Mouse (Mus musculus) MEL (cell line): ENCODE data around the gene Tmem251. TPM values are rescaled to one million over a fixed set of nuclear protein-coding genes. Genes with fewer than 3 reads are reported as not detected.

ENCODE experiments used
- DNase-seq: peaks from one replicate; pipeline ENCODE4 v3.0.0; 2011; ENCODE audit warnings: low read depth, low spot score
- H3K27ac ChIP-seq: 2 replicates; pipeline ENCODE4 v1.5.1; 2012; ENCODE audit warnings: low read depth, mild to moderate bottlenecking, control low read depth, low read length, moderate library complexity; ENCODE audit not compliant: control insufficient read depth
- H3K27me3 ChIP-seq, 2 experiments: fragments of 150-350 bp in 1 of 2; sonication (generic) in 1 of 2; 2 replicates each; pipeline ENCODE4 v1.6.1; 2012; ENCODE audit warnings: low read length in 2 of 2, mild to moderate bottlenecking in 2 of 2, improper control_type of control experiment in 1 of 2, moderate library complexity in 1 of 2; ENCODE audit not compliant: insufficient read depth in 2 of 2, control insufficient read depth in 1 of 2
- H3K36me3 ChIP-seq, 2 experiments: 2 replicates each; pipeline ENCODE4 v1.6.1; 2012 to 2014; ENCODE audit warnings: low read length in 2 of 2, improper control_type of control experiment in 1 of 2, inconsistent platforms in 1 of 2, mild to moderate bottlenecking in 1 of 2; ENCODE audit not compliant: insufficient read depth in 2 of 2, control insufficient read depth in 1 of 2
- H3K4me1 ChIP-seq, 2 experiments: fragments of 150-350 bp in 1 of 2; sonication (generic) in 1 of 2; 2 replicates each; pipeline ENCODE4 v1.6.1; 2012; ENCODE audit warnings: low read length in 2 of 2, improper control_type of control experiment in 1 of 2, mild to moderate bottlenecking in 1 of 2; ENCODE audit not compliant: insufficient read depth in 2 of 2, control insufficient read depth in 1 of 2
- H3K4me3 ChIP-seq, 2 experiments: fragments of 150-350 bp in 1 of 2; sonication (generic) in 1 of 2; 2 replicates each; pipeline ENCODE4 v1.5.1; 2012; ENCODE audit warnings: low read depth in 2 of 2, low read length in 2 of 2, mild to moderate bottlenecking in 2 of 2, moderate library complexity in 2 of 2, control low read depth in 1 of 2, improper control_type of control experiment in 1 of 2; ENCODE audit not compliant: control insufficient read depth in 1 of 2, insufficient read depth in 1 of 2
- H3K79me2 ChIP-seq: 2 replicates; pipeline ENCODE4 v1.6.1; 2012; ENCODE audit warnings: mild to moderate bottlenecking, low read length, moderate library complexity; ENCODE audit not compliant: control insufficient read depth, poor library complexity, insufficient read depth
- H3K9ac ChIP-seq: 2 replicates; pipeline ENCODE4 v1.6.1; 2012; ENCODE audit warnings: low read depth, mild to moderate bottlenecking, control low read depth, low read length, moderate library complexity; ENCODE audit not compliant: control insufficient read depth, poor library complexity, severe bottlenecking
- H3K9me3 ChIP-seq: fragments of 150-350 bp; sonication (generic); replicated peaks from 2 replicates; pipeline ENCODE4 v1.6.1; 2012; ENCODE audit warnings: mild to moderate bottlenecking, low read length, improper control_type of control experiment, moderate library complexity; ENCODE audit not compliant: insufficient read depth
- CHD1 ChIP-seq: IDR thresholded peaks from 2 replicates; pipeline ENCODE4 v1.6.1; 2012; ENCODE audit warnings: low read depth, mild to moderate bottlenecking, inconsistent platforms, low read length, improper control_type of control experiment
- CTCF ChIP-seq, 3 experiments: IDR thresholded peaks in 2 of 3; conservative IDR thresholded peaks in 1 of 3; 2 replicates each; pipeline ENCODE4 v1.5.1; 2011 to 2012; ENCODE audit warnings: low read length in 3 of 3, low read depth in 2 of 3, mild to moderate bottlenecking in 2 of 3, improper control_type of control experiment in 1 of 3, inconsistent platforms in 1 of 3, mixed read lengths in 1 of 3, moderate library complexity in 1 of 3; ENCODE audit not compliant: control insufficient read depth in 1 of 3, insufficient read depth in 1 of 3, poor library complexity in 1 of 3, severe bottlenecking in 1 of 3
- E2F4 ChIP-seq: IDR thresholded peaks from 2 replicates; pipeline ENCODE4 v1.6.1; 2011; ENCODE audit warnings: low read depth, low read length, improper control_type of control experiment, borderline replicate concordance
- ELF1 ChIP-seq: IDR thresholded peaks from 2 replicates; pipeline ENCODE4 v1.6.1; 2014; ENCODE audit warnings: low read depth, mild to moderate bottlenecking, inconsistent platforms, low read length, improper control_type of control experiment, moderate library complexity
- EP300 ChIP-seq, 2 experiments: IDR thresholded peaks; 2 replicates each; pipeline ENCODE4 v1.6.1; 2011; ENCODE audit warnings: improper control_type of control experiment in 2 of 2, low read length in 2 of 2, low read depth in 1 of 2, mild to moderate bottlenecking in 1 of 2
- ETS1 ChIP-seq: IDR thresholded peaks from 2 replicates; pipeline ENCODE4 v1.6.1; 2012; ENCODE audit warnings: low read depth, mild to moderate bottlenecking, inconsistent platforms, low read length, improper control_type of control experiment, moderate library complexity
- GABPA ChIP-seq: IDR thresholded peaks from 2 replicates; pipeline ENCODE4 v1.6.1; 2012; ENCODE audit warnings: low read depth, mild to moderate bottlenecking, inconsistent platforms, low read length, improper control_type of control experiment, moderate library complexity
- GATA1 ChIP-seq: IDR thresholded peaks from 2 replicates; pipeline ENCODE4 v1.6.1; 2011; ENCODE audit warnings: low read depth, low read length, improper control_type of control experiment
- JUND ChIP-seq: IDR thresholded peaks from 2 replicates; pipeline ENCODE4 v1.6.1; 2011; ENCODE audit warnings: low read depth, mild to moderate bottlenecking, improper control_type of control experiment, low read length
- KAT2A ChIP-seq: conservative IDR thresholded peaks from 2 replicates; pipeline ENCODE4 v1.6.1; 2012; ENCODE audit warnings: low read depth, low read length, improper control_type of control experiment, inconsistent platforms
- MAFK ChIP-seq: IDR thresholded peaks from 2 replicates; pipeline ENCODE4 v1.6.1; 2011; ENCODE audit warnings: low read depth, mild to moderate bottlenecking, low read length, improper control_type of control experiment, borderline replicate concordance
- MAZ ChIP-seq: IDR thresholded peaks from 2 replicates; pipeline ENCODE4 v1.6.1; 2012; ENCODE audit warnings: low read depth, mild to moderate bottlenecking, inconsistent platforms, low read length, improper control_type of control experiment
- MEF2A ChIP-seq: IDR thresholded peaks from 2 replicates; pipeline ENCODE4 v1.6.1; 2014; ENCODE audit warnings: low read depth, mild to moderate bottlenecking, inconsistent platforms, low read length, improper control_type of control experiment; ENCODE audit not compliant: poor library complexity, insufficient replicate concordance, severe bottlenecking; ENCODE audit errors: extremely low read depth
- MXI1 ChIP-seq: IDR thresholded peaks from 2 replicates; pipeline ENCODE4 v1.6.1; 2011; ENCODE audit warnings: mild to moderate bottlenecking, low read depth, low read length, improper control_type of control experiment
- MYB ChIP-seq: IDR thresholded peaks from 2 replicates; pipeline ENCODE4 v1.6.1; 2011; ENCODE audit warnings: mild to moderate bottlenecking, low read depth, low read length, improper control_type of control experiment
- NELFE ChIP-seq: IDR thresholded peaks from 2 replicates; pipeline ENCODE4 v1.6.1; 2011; ENCODE audit warnings: low read depth, low read length, improper control_type of control experiment
- POLR2AphosphoS2 ChIP-seq: IDR thresholded peaks from 2 replicates; pipeline ENCODE4 v1.6.1; 2011; ENCODE audit warnings: low read length, improper control_type of control experiment
- POLR2AphosphoS5 ChIP-seq: IDR thresholded peaks from 2 replicates; pipeline ENCODE4 v1.6.1; 2012; ENCODE audit warnings: low read depth, borderline replicate concordance, mild to moderate bottlenecking, inconsistent platforms, low read length, moderate library complexity, mixed read lengths
- SMC3 ChIP-seq: IDR thresholded peaks from 2 replicates; pipeline ENCODE4 v1.6.1; 2011; ENCODE audit warnings: low read depth, low read length, improper control_type of control experiment
- TAL1 ChIP-seq: IDR thresholded peaks from 2 replicates; pipeline ENCODE4 v1.6.1; 2012; ENCODE audit warnings: mild to moderate bottlenecking, inconsistent platforms, low read length, moderate library complexity, mixed read lengths
- TBP ChIP-seq: IDR thresholded peaks from 2 replicates; pipeline ENCODE4 v1.8.0; 2011; ENCODE audit warnings: low read depth, low read length, improper control_type of control experiment
- TCF12 ChIP-seq: IDR thresholded peaks from 2 replicates; pipeline ENCODE4 v1.6.1; 2014; ENCODE audit warnings: low read depth, mild to moderate bottlenecking, inconsistent platforms, low read length, improper control_type of control experiment, moderate library complexity
- ZC3H11A ChIP-seq: IDR thresholded peaks from 2 replicates; pipeline ENCODE4 v1.6.1; 2012; ENCODE audit warnings: low read depth, mild to moderate bottlenecking, inconsistent platforms, low read length, improper control_type of control experiment
- ZKSCAN1 ChIP-seq: IDR thresholded peaks from 2 replicates; pipeline ENCODE4 v1.6.1; 2012; ENCODE audit warnings: low read depth, mild to moderate bottlenecking, inconsistent platforms, low read length, improper control_type of control experiment, moderate library complexity
- polyA plus RNA-seq, 2 experiments: library from polyadenylated mRNA; stranded (reverse) in 1 of 2; unstranded in 1 of 2; fragments of >175 nt in 1 of 2; fragments of >200 nt in 1 of 2; gene quantifications; 2 replicates each; pipeline versions ENCODE4 v1.2.1 to v1.2.4; 2012; ENCODE audit warnings: low replicate concordance in 2 of 2, low read depth in 1 of 2; ENCODE audit not compliant: insufficient read length in 2 of 2, insufficient read depth in 1 of 2, missing spikeins in 1 of 2
- total RNA-seq: library from RNA; depleted of rRNA; stranded (reverse); fragments of 300-350 nt; gene quantifications from 2 replicates; pipeline ENCODE4 v1.2.3, GENCODE M21; 2012

Tmem251 gene
- total and polyA plus RNA-seq, 3 experiments = 9.0 to 57.5 (median 11.4) TPM

- Histone ChIP-seq H3K9ac (no peak overlapping the region), H3K4me3 (no peak overlapping the region), H3K9me3 (no peaks in the 10 kb centered on the region), H3K27me3 (no peaks in the 10 kb centered on the region), H3K79me2 (no peaks in the 10 kb centered on the region), H3K27ac (no peak overlapping the region), H3K4me1 (no peaks in the 10 kb centered on the region), H3K36me3 (peaks cover 0 to 36% of the 10 kb centered on the region in 2 experiments; a peak in 2 of 4 replicates)
- TF ChIP-seq GATA1 (no peak), KAT2A (no peak), SMC3 (no peak), ELF1 (no peak), MYB (no peak), NELFE (no peak), MEF2A (no peak), TBP (no peak), MXI1 (no peak), POLR2AphosphoS2 (no peak), GABPA (no peak), TCF12 (no peak), EP300 (IDR thresholded peaks at IDR 0.05; ENCODE audit: low read depth in 1 of 2, low read length in 2 of 2) (no peak)
- no peak for DNase-seq
Observed at GRCm38 (mm10) chr12:102771601-102772000, 28.0 kb downstream of the Tmem251 start.

GRCm38 (mm10) chr12:102772676-102773075 lies 29.1 kb downstream of the Tmem251 start:
- peaks cover 0 to 34% of the 10 kb centered on the region in 2 experiments; a peak in 2 of 4 replicates for H3K36me3 ChIP-seq

More at GRCm38 (mm10) chr12:102772676-102773075, 29.1 kb downstream of the Tmem251 start:
- H3K79me2 ChIP-seq = no peaks in the 10 kb centered on the region
- no peak overlapping the region for H3K27ac ChIP-seq
- DNase-seq = no peak
- H3K4me3 ChIP-seq = no peak overlapping the region
- no peaks in the 10 kb centered on the region for H3K9me3 ChIP-seq
- H3K27me3 ChIP-seq = no peaks in the 10 kb centered on the region
- no peak overlapping the region for H3K9ac ChIP-seq
- H3K4me1 ChIP-seq = no peaks in the 10 kb centered on the region
- TF ChIP-seq GATA1 (no peak), ZKSCAN1 (no peak), KAT2A (no peak), ETS1 (no peak), E2F4 (no peak), ZC3H11A (no peak), MAFK (no peak), MAZ (no peak), TAL1 (no peak), POLR2AphosphoS5 (no peak), CHD1 (no peak), MXI1 (no peak), MEF2A (no peak), JUND (no peak), POLR2AphosphoS2 (no peak), CTCF (IDR thresholded peaks at IDR 0.05 in 2 of 3, conservative IDR thresholded peaks at IDR 0.05 in 1 of 3; ENCODE audit: control insufficient read depth in 1 of 3, insufficient read depth in 1 of 3, low read depth in 2 of 3, low read length in 3 of 3, poor library complexity in 1 of 3, severe bottlenecking in 1 of 3) (no peak)
